18 mouse cellular contexts compared by ENCODE assay signal in the genomic region with DNA sequence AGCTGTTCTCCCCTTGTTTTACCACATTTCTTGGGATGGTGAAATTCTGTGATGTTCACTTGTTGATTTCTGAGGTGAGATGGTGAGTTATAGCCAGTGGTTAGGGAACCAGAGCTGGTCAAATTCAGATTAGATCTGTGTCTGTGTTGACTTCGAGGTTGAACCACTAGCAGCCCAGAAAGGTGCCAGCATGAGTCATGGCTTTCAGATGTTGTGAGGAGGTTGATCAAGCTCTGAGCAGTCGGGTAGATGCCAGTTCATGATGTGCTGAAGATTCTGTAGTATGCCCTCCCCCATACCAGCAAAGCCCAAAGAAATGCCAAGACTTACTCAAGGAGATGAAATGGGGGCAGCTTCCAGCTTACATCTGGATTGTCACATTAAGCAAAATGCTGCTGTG. TPM values are rescaled to one million over a fixed set of nuclear protein-coding genes. Genes with fewer than 3 reads are reported as not detected.
A peak's percentile ranks its signal among the peaks of the same experiment; 100 is the strongest.
DNase-seq lines count a peak whose midpoint lies in the region; ATAC-seq and TF ChIP-seq lines count a peak whose summit lies in the region.
"Had no signal": no experiment of that assay in that cellular context is flagged by ENCODE, and none has a peak within 500 bp of the region (broad histone marks: within the 10 kb centered on the region; RNA-seq: fewer than 3 reads in every experiment).

No protein-coding gene starts in this region.

- no peak for TF ChIP-seq CTCF in lung, adult 2 months (IDR thresholded peaks at IDR 0.05; ENCODE audit: insufficient read depth, low read length)

- peaks cover 3% of the 10 kb centered on the region; the same call in 1 of the 2 replicates for H3K36me3 ChIP-seq in lung, embryonic 16.5 days (ENCODE audit: control insufficient read depth, insufficient read depth, low read length)
- peaks cover 14% of the 10 kb centered on the region for H3K36me3 ChIP-seq in liver, embryonic 15.5 days (replicated peaks)

- no peak overlapping the region for H3K4me3 ChIP-seq in lung, embryonic 16.5 days (ENCODE audit: low read length)
- no peak overlapping the region for H3K4me3 ChIP-seq in lung, adult 2 months (replicated peaks; ENCODE audit: extremely low read depth, low read depth, low read length)
- H3K4me3 ChIP-seq in liver, embryonic 15.5 days (replicated peaks): no peak overlapping the region
- H3K4me3 ChIP-seq: hindbrain, embryonic 12.5 days had no signal

- no peak for TF ChIP-seq POLR2A in lung, adult 2 months (IDR thresholded peaks at IDR 0.05; ENCODE audit: borderline replicate concordance, extremely low read depth, low read depth, low read length)

- no peaks in the 10 kb centered on the region for H3K9me3 ChIP-seq in lung, embryonic 16.5 days (ENCODE audit: control insufficient read depth, low read length)
- no peaks in the 10 kb centered on the region for H3K9me3 ChIP-seq in liver, embryonic 15.5 days (replicated peaks)
- H3K9me3 ChIP-seq: hindbrain, embryonic 12.5 days had no signal

- no peak for ATAC-seq in lung, embryonic 16.5 days (ENCODE audit: low read depth)
- no peak for ATAC-seq in liver, embryonic 15.5 days (ENCODE audit: insufficient read depth)
- ATAC-seq: intestine, embryonic 16.5 days had no signal

- peak overlapping the region; percentile 11; the same call in 1 of the 2 replicates for H3K4me2 ChIP-seq in lung, embryonic 16.5 days (ENCODE audit: low read depth, low read length)
- peak overlapping the region; percentile 85; the same call in 1 of the 2 replicates for H3K4me2 ChIP-seq in liver, embryonic 15.5 days
- H3K4me2 ChIP-seq: midbrain, embryonic 11.5 days had no signal

- H3K9ac ChIP-seq in lung, embryonic 16.5 days (ENCODE audit: low read length): no peak overlapping the region
- H3K9ac ChIP-seq in liver, embryonic 15.5 days: no peak overlapping the region
- H3K9ac ChIP-seq: hindbrain, embryonic 12.5 days had no signal

- WGBS in lung, embryonic 16.5 days: 85% methylated on average over 2 of the region's 2 CpGs
- 53% methylated on average over 2 of the region's 2 CpGs for WGBS in lung, adult 2 months
- WGBS in liver, embryonic 15.5 days (ENCODE audit: insufficient replicate concordance): 40% methylated on average over 2 of the region's 2 CpGs

- DNase-seq in frontal cortex, postnatal 36 days (ENCODE audit: low spot score in 2 of 2): peak; percentile 12 to 24
- DNase-seq in frontal cortex, postnatal 25 days (ENCODE audit: low spot score in 2 of 2): no peak
- DNase-seq in lung, adult 2 months: no peak
- DNase-seq in brain, adult 2 months (ENCODE audit: low read depth, low spot score): peak; percentile 53
- no peak for DNase-seq in layer of hippocampus, adult 18-20 months (ENCODE audit: low spot score in 2 of 2)
- no peak for DNase-seq in gastrocnemius, postnatal 4 days (ENCODE audit: low spot score in 2 of 2)
- DNase-seq: adrenal gland, postnatal 25 days; B cell, adult 2 months; cerebellum, adult 9-11 months; embryo, embryonic 11 days; layer of hippocampus, postnatal 36 days; right cerebral cortex, postnatal 25 days had no signal

- no peak overlapping the region for H3K27ac ChIP-seq in lung, embryonic 16.5 days (ENCODE audit: low read length)
- H3K27ac ChIP-seq in liver, embryonic 15.5 days (replicated peaks): no peak overlapping the region
- H3K27ac ChIP-seq: hindbrain, embryonic 12.5 days had no signal

- H3K27me3 ChIP-seq in lung, embryonic 16.5 days (ENCODE audit: control insufficient read depth, insufficient read depth, low read depth, low read length): no peaks in the 10 kb centered on the region
- H3K27me3 ChIP-seq in liver, embryonic 15.5 days: no peaks in the 10 kb centered on the region
- H3K27me3 ChIP-seq: hindbrain, embryonic 12.5 days had no signal

- H3K4me1 ChIP-seq in lung, embryonic 16.5 days (replicated peaks; ENCODE audit: control insufficient read depth, insufficient read depth, low read length): peaks cover 13% of the 10 kb centered on the region
- 0 out of 2 replicates have a peak, but pooled peaks cover 5% of the 10 kb centered on the region for H3K4me1 ChIP-seq in lung, adult 2 months (ENCODE audit: control insufficient read depth, insufficient read depth, low read length)
- H3K4me1 ChIP-seq in liver, embryonic 15.5 days (replicated peaks): peaks cover 33% of the 10 kb centered on the region

RNA-seq across cellular contexts. Expression of a gene that starts 2.1 kb away (rescaled TPM):
- polyA plus RNA-seq in lung, embryonic 16.5 days (2015; fragmentation: Nextera tagmentation; extraction: Ambion mirVana): 81.2 and 85.6 TPM in 2 replicates
- polyA plus RNA-seq in lung, adult 2 months (2012; rRNA removed): 5.4 and 10.1 TPM in 2 replicates
- 30.9 and 32.1 TPM in 2 replicates for polyA plus RNA-seq in liver, embryonic 15.5 days (2015; fragmentation: Nextera tagmentation; extraction: Ambion mirVana)
- total RNA-seq in layer of hippocampus, adult 18-20 months (2021): 10 to 100 TPM; 32.1 to 32.8 TPM
- 10 to 100 TPM; 38.8 to 41.6 TPM for total RNA-seq in gastrocnemius, postnatal 4 days (2021)

RNA-seq across cellular contexts. Expression of a gene that starts 2.2 kb away (rescaled TPM):
- 24.3 and 25.5 TPM in 2 replicates for polyA plus RNA-seq in lung, embryonic 16.5 days (2015; fragmentation: Nextera tagmentation; extraction: Ambion mirVana)
- polyA plus RNA-seq in lung, adult 2 months (2012; rRNA removed): 5.7 and 10.3 TPM in 2 replicates
- polyA plus RNA-seq in liver, embryonic 15.5 days (2015; fragmentation: Nextera tagmentation; extraction: Ambion mirVana): 12.6 and 14.2 TPM in 2 replicates
- total RNA-seq in layer of hippocampus, adult 18-20 months (2021): 10 to 100 TPM; 22.9 to 28.0 TPM
- total RNA-seq in gastrocnemius, postnatal 4 days (2021): 10 to 100 TPM; 10.7 to 14.3 TPM

RNA-seq across cellular contexts. Expression of a gene that starts 24.1 kb away (rescaled TPM):
- polyA plus RNA-seq in lung, embryonic 16.5 days (2015; fragmentation: Nextera tagmentation; extraction: Ambion mirVana): 0.49 and 0.50 TPM in 2 replicates
- 0.65 and 0.92 TPM in 2 replicates for polyA plus RNA-seq in lung, adult 2 months (2012; rRNA removed)
- 0.09 and 0.13 TPM in 2 replicates for polyA plus RNA-seq in liver, embryonic 15.5 days (2015; fragmentation: Nextera tagmentation; extraction: Ambion mirVana)
- total RNA-seq in layer of hippocampus, adult 18-20 months (2021): 1 to 10 TPM in 1 of 2 experiments, under 1 TPM in 1; 0.94 to 2.0 TPM
- under 1 TPM in 1 of 2 experiments, not detected in 1; 0.41 TPM for total RNA-seq in gastrocnemius, postnatal 4 days (2021)
- polyA plus RNA-seq: heart, embryonic 16.5 days had no signal

RNA-seq across cellular contexts. Expression of a gene that starts 43.6 kb away (rescaled TPM):
- 15.8 and 15.9 TPM in 2 replicates for polyA plus RNA-seq in lung, embryonic 16.5 days (2015; fragmentation: Nextera tagmentation; extraction: Ambion mirVana)
- polyA plus RNA-seq in lung, adult 2 months (2012; rRNA removed): 4.1 TPM in 2 replicates
- 4.9 and 5.9 TPM in 2 replicates for polyA plus RNA-seq in liver, embryonic 15.5 days (2015; fragmentation: Nextera tagmentation; extraction: Ambion mirVana)
- 10 to 100 TPM; 13.2 to 14.4 TPM for total RNA-seq in layer of hippocampus, adult 18-20 months (2021)
- total RNA-seq in gastrocnemius, postnatal 4 days (2021): 10 to 100 TPM in 1 of 2 experiments, 1 to 10 TPM in 1; 9.4 to 10.9 TPM

Comparison
In these comparisons a context has a peak if more than half of its experiments do, and no peak if none do; other contexts are left out.
1. DNase-seq: peak in frontal cortex, postnatal 36 days (2 of 2) and brain, adult 2 months (single experiment); none in frontal cortex, postnatal 25 days (0 of 2), lung, adult 2 months (single experiment), layer of hippocampus, adult 18-20 months (0 of 2) and gastrocnemius, postnatal 4 days (0 of 2).